Mouse (Mus musculus): Measurements from ENCODE around the gene 4921504E06Rik. TPM values are rescaled to one million over a fixed set of nuclear protein-coding genes. Genes with fewer than 3 reads are reported as not detected.

Gene 4921504E06Rik
- total RNA-seq, 2 experiments from 2014 or later, result not detected

GRCm38 (mm10) chr2:19431186-19431585 lies 122.5 kb downstream of the 4921504E06Rik start:
- no peak for DNase-seq (ENCODE audit: low spot score in 2 of 2)
- intact Hi-C loops (cut with DNase I), result loop anchor here (2.0 kb wide), 1 partner anchor 18 kb away; no protein-coding TSS in a partner anchor

GRCm38 (mm10) chr2:19430746-19431145 lies 123.0 kb downstream of the 4921504E06Rik start:
- intact Hi-C loops (cut with DNase I), result loop anchor here (2.0 kb wide), 1 partner anchor 18 kb away; no protein-coding TSS in a partner anchor
- no peak for DNase-seq (ENCODE audit: low spot score in 2 of 2)

- intact Hi-C loops (cut with DNase I), result loop anchor here (2.0 to 10.0 kb wide), 2 partner anchors 19 to 225 kb away; partner anchors contain the start of gene Otud1
Observed at GRCm38 (mm10) chr2:19429691-19430690, 123.7 kb downstream of the 4921504E06Rik start.

DNA sequence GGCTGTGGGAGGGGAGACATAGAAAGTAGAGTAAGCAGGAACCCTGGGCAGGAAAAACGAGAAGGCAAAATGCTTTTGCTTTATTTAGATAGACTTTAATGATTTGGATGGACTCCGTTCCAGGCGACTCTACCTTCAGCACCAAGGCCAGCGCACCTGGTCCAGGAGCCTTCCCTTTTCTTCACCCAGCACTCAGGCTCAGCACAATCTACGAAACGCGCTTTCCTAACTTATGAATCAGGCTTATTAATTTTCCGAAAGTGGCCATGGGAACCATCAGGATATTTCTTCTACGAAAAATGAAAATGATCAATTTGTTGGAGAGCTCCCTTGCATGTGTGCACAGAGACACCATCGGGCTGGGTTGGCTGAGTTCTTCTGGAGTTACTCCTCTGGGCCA lies 124.7 kb downstream of the 4921504E06Rik start:
- intact Hi-C loops (cut with DNase I), result loop anchor here (10.0 kb wide), 1 partner anchor 226 kb away; the partner anchor contains the start of gene Otud1
- DNase-seq (ENCODE audit: low spot score in 2 of 2), result no peak

More at GRCm38 (mm10) chr2:19429691-19430690, 123.7 kb downstream of the 4921504E06Rik start:
- DNase-seq (ENCODE audit: low spot score in 2 of 2), result no peak

- DNase-seq (ENCODE audit: low spot score in 2 of 2), result no peak
- intact Hi-C loops (cut with DNase I), result loop anchor here (10.0 kb wide), 1 partner anchor 232 kb away; the partner anchor contains the start of gene Otud1
Observed at GRCm38 (mm10) chr2:19423086-19423485, 130.6 kb downstream of the 4921504E06Rik start.

DNA sequence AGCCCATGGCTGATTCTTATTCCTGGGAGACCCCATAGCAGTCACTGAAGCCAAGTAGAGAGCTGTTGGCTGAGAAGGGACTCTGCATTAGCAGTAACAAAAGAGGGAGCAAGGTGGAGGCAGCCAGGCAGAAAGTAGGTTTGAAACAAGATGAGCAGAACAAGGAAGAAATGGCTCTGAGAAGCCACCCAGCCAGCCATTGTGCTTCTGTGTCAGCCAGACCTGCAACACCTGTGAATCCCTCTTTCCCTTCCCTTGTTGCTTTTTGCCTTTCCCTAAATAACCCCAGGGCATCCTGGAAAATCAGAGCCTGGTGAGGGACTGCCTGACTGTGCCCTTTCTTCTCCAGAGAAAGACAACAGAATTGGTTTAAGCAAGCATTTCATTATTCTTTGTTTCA lies 131.5 kb downstream of the 4921504E06Rik start:
- intact Hi-C loops (cut with DNase I), result loop anchor here (10.0 kb wide), 1 partner anchor 233 kb away; the partner anchor contains the start of gene Otud1

GRCm38 (mm10) chr2:19419686-19420345 lies 133.9 kb downstream of the 4921504E06Rik start:
- intact Hi-C loops (cut with DNase I), result loop anchor here (5.0 to 10.0 kb wide), 2 partner anchors 235 to 1357 kb away; partner anchors contain the start of gene Otud1
- no peak for DNase-seq (ENCODE audit: low spot score in 2 of 2)

More for the DNA sequence above, 131.5 kb downstream of the 4921504E06Rik start:
- DNase-seq (ENCODE audit: low spot score in 2 of 2), result no peak

GRCm38 (mm10) chr2:19416066-19416465 lies 137.6 kb downstream of the 4921504E06Rik start:
- intact Hi-C loops (cut with DNase I), result loop anchor here (5.0 kb wide), 1 partner anchor 1361 kb away; no protein-coding TSS in a partner anchor
- no peak for DNase-seq (ENCODE audit: low spot score in 2 of 2)

GRCm38 (mm10) chr2:19415063-19415521 lies 138.6 kb downstream of the 4921504E06Rik start:
- intact Hi-C loops (cut with DNase I), result loop anchor here (1.0 to 5.0 kb wide), 3 partner anchors 104 to 1362 kb away; no protein-coding TSS in a partner anchor
- DNase-seq (ENCODE audit: low spot score in 2 of 2), result no peak

DNA sequence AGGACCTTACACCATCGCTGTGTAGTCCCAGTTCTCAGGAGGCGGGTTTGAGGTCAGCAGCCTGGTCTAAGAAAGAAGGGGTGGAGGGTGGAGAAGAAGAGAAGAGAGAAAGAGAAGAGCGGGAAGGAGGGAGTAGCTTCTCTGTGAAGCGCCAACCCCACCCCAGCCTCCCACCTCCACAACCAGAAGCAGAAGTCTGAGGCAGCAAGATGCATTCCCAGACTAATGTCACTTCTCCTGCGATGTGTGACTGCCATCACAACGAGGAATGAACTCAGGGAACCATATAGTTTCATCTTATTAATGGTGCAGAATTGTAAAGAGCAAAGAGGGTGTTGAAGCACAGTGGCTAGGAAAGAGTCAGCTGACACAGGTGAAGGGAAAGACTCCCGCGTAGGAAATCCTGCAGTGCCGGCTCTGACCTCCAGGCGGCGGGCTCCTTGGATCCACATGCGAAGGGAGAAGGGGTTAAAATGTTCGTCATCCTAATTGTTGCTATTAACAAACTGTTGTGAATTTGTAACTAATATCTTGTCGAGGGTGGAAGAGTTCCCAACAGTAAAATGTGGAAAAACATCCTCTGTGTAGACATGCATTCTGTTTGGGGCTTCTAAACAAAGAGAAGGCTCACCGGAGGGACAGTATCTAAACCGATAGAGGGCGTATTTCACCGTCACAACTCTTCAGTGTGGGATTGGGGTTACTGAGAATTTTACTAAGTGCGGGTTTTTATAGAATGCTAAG lies 139.3 kb downstream of the 4921504E06Rik start:
- DNase-seq (ENCODE audit: low spot score in 2 of 2), result peak; percentile 45 to 55
- intact Hi-C loops (cut with DNase I), result loop anchor here (2.0 kb wide), 1 partner anchor 318 kb away; no protein-coding TSS in a partner anchor

Other genes with a start within 250 kb of the 4921504E06Rik start
- gene Msrb2, start 182.5 kb downstream of the 4921504E06Rik start, total RNA-seq (2021), result 10 to 100 TPM; 16.2 to 24.3 TPM
- gene Ptf1a, start 108.3 kb downstream of the 4921504E06Rik start, total RNA-seq (2021), result not detected
- gene Otud1, start 103.8 kb upstream of the 4921504E06Rik start, total RNA-seq (2021), result 10 to 100 TPM; 23.4 to 30.0 TPM